Mouse (Mus musculus) heart, embryonic 16.5 days (tissue): ENCODE data around the gene Cct5. TPM values are rescaled to one million over a fixed set of nuclear protein-coding genes. Genes with fewer than 3 reads are reported as not detected.
"Not testable (repeated sequence)": the region's sequence is repeated elsewhere in the genome, so short reads cannot be mapped to it uniquely, and the experiment has no call there.

Source experiments
- ATAC-seq: fragments of 200-750 bp; cut with Nextera tagmentation; replicated peaks from 2 replicates; pipeline ENCODE4 v1.8.0; 2017; ENCODE audit warnings: moderate number of reproducible peaks; ENCODE audit not compliant: insufficient read depth, low FRiP score; ENCODE audit errors: extremely low read depth
- H3K27ac ChIP-seq: fragments of 300-500 bp; sonication (generic); 2 replicates; pipeline ENCODE4 v1.5.1; 2014; ENCODE audit warnings: mild to moderate bottlenecking, low read length, control low read depth, moderate library complexity
- H3K27me3 ChIP-seq: fragments of 300-500 bp; sonication (generic); 2 replicates; pipeline ENCODE4 v1.6.1; 2014; ENCODE audit warnings: low read length, mixed read lengths; ENCODE audit not compliant: control insufficient read depth, insufficient read depth
- H3K36me3 ChIP-seq: fragments of 300-500 bp; sonication (generic); 2 replicates; pipeline ENCODE4 v1.6.1; 2014; ENCODE audit not compliant: control insufficient read depth, insufficient read depth
- H3K4me1 ChIP-seq: fragments of 300-500 bp; sonication (generic); 2 replicates; pipeline ENCODE4 v1.6.1; 2014; ENCODE audit warnings: low read length, mixed read lengths; ENCODE audit not compliant: control insufficient read depth, insufficient read depth
- H3K4me2 ChIP-seq: fragments of 300-500 bp; sonication (generic); 2 replicates; pipeline ENCODE4 v1.6.1; 2014; ENCODE audit warnings: low read depth, mild to moderate bottlenecking, control low read depth, low read length
- H3K4me3 ChIP-seq: fragments of 300-500 bp; sonication (generic); 2 replicates; pipeline ENCODE4 v1.5.1; 2014; ENCODE audit warnings: mild to moderate bottlenecking, control low read depth, low read length
- H3K9ac ChIP-seq: fragments of 300-500 bp; sonication (generic); 2 replicates; pipeline ENCODE4 v1.6.1; 2014; ENCODE audit warnings: low read length, control low read depth
- H3K9me3 ChIP-seq: fragments of 300-500 bp; sonication (generic); replicated peaks from 2 replicates; pipeline ENCODE4 v1.6.1; 2016; ENCODE audit warnings: low read length; ENCODE audit not compliant: control insufficient read depth
- WGBS: fragments of 180-500 bp; shearing (Covaris S2); extraction: QIAGEN DNeasy Blood & Tissue Kit; methylation state at CpG from one replicate; pipeline ENCODE4 v1.1.7; 2014; 5-methylcytosine and 5-hydroxymethylcytosine counted together
- polyA plus RNA-seq: library from polyadenylated mRNA; unstranded; fragments of >200 nt; fragmentation: Nextera tagmentation; extraction: Ambion mirVana; gene quantifications from 2 replicates; pipeline ENCODE4 v1.2.1, GENCODE M21; 2015

Gene Cct5
- polyA plus RNA-seq, 1 experiment from 2014 or later, result 373 TPM

DNA sequence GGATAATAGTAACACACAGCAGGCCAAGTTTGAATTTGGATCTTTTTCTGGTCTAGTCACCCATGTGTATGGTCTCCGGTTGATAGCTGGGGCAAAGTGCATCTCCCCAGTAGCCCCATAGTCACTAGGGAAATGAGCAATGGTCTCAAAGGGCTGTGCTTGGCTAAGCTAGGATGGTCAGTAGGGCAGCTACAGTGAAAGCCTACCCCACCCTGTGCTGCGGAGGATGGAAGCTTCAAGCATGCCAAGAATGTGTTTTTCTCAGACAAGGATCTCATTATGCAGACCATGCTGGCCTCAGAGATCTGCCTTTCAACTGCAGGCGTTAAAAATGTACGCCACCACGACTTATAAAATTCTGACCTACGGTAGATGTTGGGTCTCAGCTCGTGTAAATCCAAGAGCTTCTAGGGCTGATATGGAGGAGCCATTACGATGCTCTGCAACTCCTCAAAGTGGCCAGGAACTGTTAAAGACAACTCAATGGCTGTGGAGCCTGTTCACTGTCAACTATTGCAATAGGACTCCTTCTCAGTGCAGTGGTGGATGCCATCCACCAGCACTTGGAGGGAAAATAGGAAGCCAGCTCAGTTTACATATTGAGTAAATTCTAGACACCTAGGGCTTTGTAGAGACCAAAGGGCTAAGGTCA is 12.5 kb downstream of the Cct5 start:
- Histone ChIP-seq H3K4me3 (no peak overlapping the region), H3K36me3 (peaks cover 47% of the 10 kb centered on the region), H3K4me2 (no peak overlapping the region), H3K4me1 (peaks cover 11% of the 10 kb centered on the region), H3K27me3 (no peaks in the 10 kb centered on the region), H3K9ac (no peak overlapping the region), H3K9me3 (no peaks in the 10 kb centered on the region), H3K27ac (no peak overlapping the region)
- no peak for ATAC-seq
- 30% methylated on average over 8 of the region's 8 CpGs for WGBS

DNA sequence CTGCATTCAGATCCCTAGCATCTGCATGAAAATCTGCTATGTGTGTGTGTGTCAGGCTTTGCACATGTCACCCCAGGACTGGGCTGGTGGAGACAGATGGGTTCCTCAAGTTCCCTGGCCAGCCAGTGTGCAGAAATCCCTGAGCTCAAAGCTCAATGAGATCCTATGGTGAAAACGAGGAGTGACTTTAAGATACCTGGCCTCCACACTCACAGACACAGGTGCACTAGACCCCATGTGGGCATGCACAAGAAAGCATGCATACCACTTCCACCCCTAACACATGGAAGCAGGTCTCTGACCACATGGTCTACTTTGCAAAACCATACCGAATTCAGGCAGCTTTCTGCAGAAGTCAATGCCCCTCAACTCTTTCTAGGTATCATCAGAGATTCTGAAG is 13.8 kb downstream of the Cct5 start:
- Histone ChIP-seq H3K4me1 (peaks cover 11% of the 10 kb centered on the region), H3K36me3 (peaks cover 33% of the 10 kb centered on the region), H3K9me3 (no peaks in the 10 kb centered on the region), H3K27me3 (no peaks in the 10 kb centered on the region), H3K4me2 (no peak overlapping the region), H3K9ac (no peak overlapping the region), H3K27ac (no peak overlapping the region), H3K4me3 (no peak overlapping the region)
- ATAC-seq, result no peak
- WGBS, result 74% methylated on average over 2 of the region's 2 CpGs

- ATAC-seq, result no peak
- H3K9me3 ChIP-seq, result no peaks in the 10 kb centered on the region
These were observed 15.1 kb downstream of the Cct5 start for GRCm38 (mm10) chr15:31586519-31586918.

GRCm38 (mm10) chr15:31586088-31586487 is 15.5 kb downstream of the Cct5 start:
- no peak overlapping the region for H3K27ac ChIP-seq
- no peaks in the 10 kb centered on the region for H3K9me3 ChIP-seq
- no peak overlapping the region for H3K4me3 ChIP-seq
- H3K27me3 ChIP-seq, result no peaks in the 10 kb centered on the region
- WGBS, result 70% methylated on average over 5 of the region's 5 CpGs
- H3K9ac ChIP-seq, result no peak overlapping the region
- ATAC-seq, result no peak
- H3K4me1 ChIP-seq, result peaks cover 11% of the 10 kb centered on the region
- no peak overlapping the region for H3K4me2 ChIP-seq
- H3K36me3 ChIP-seq, result peaks cover 16% of the 10 kb centered on the region

More at GRCm38 (mm10) chr15:31586519-31586918, 15.1 kb downstream of the Cct5 start:
- Histone ChIP-seq H3K9ac (no peak overlapping the region), H3K36me3 (peaks cover 21% of the 10 kb centered on the region), H3K27me3 (no peaks in the 10 kb centered on the region), H3K4me1 (peaks cover 11% of the 10 kb centered on the region), H3K4me3 (no peak overlapping the region), H3K27ac (no peak overlapping the region), H3K4me2 (no peak overlapping the region)
- 4% methylated on average over 4 of the region's 4 CpGs for WGBS

- no peak overlapping the region for H3K9ac ChIP-seq
- H3K27ac ChIP-seq, result no peak overlapping the region
- H3K4me1 ChIP-seq, result peaks cover 11% of the 10 kb centered on the region
- no peak overlapping the region for H3K4me3 ChIP-seq
- ATAC-seq, result no peak
- peaks cover 8% of the 10 kb centered on the region for H3K36me3 ChIP-seq
- H3K9me3 ChIP-seq, result no peaks in the 10 kb centered on the region
- WGBS, result 37% methylated on average over 7 of the region's 7 CpGs
- H3K4me2 ChIP-seq, result no peak overlapping the region
- no peaks in the 10 kb centered on the region for H3K27me3 ChIP-seq
These were observed 16.4 kb downstream of the Cct5 start for GRCm38 (mm10) chr15:31585238-31585637.

DNA sequence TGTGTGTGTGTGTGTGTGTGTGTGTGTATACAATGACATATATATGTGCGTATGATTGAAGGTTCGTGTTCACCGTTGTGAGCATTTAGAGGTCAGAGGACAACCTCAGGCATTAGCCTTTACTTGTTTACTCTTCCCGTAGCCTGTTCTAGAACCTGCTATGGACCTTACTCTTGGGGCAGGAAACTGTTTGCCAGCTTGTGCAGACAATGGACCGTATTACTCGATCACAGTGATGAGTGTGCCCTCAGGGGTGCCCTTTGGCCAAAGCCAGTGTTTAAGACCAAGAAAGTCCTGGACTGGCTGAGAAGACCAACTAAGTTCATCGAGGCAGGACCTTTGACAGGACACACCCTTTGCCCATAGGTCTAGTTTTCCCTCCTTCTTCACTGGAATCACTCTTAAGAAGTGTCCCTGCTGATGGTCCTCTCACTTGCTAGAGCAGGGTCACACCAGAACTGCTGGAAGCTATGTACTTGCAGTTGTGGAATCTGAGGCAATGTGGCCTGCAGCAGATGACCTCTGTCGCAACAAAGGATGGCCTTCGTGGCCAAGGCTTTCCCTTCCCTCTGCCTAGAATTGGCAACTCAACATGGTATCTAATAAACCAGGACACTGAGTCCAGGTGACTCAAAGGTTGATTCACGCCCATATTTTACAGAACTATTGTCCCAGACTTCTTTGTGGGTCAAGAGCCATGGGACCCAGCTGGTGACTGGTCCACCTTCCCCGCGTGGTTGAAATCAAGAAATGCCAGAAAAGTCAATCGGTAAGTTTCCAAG is 18.1 kb downstream of the Cct5 start:
- no peak for ATAC-seq
- no peak overlapping the region for H3K9ac ChIP-seq
- H3K36me3 ChIP-seq, result no peaks in the 10 kb centered on the region
- H3K4me3 ChIP-seq, result no peak overlapping the region
- no peak overlapping the region for H3K27ac ChIP-seq
- H3K4me2 ChIP-seq, result no peak overlapping the region
- WGBS, result 87% methylated on average over 13 of the region's 13 CpGs
- no peaks in the 10 kb centered on the region for H3K9me3 ChIP-seq
- no peaks in the 10 kb centered on the region for H3K27me3 ChIP-seq
- peaks cover 5% of the 10 kb centered on the region; the same call in 1 of the 2 replicates for H3K4me1 ChIP-seq

DNA sequence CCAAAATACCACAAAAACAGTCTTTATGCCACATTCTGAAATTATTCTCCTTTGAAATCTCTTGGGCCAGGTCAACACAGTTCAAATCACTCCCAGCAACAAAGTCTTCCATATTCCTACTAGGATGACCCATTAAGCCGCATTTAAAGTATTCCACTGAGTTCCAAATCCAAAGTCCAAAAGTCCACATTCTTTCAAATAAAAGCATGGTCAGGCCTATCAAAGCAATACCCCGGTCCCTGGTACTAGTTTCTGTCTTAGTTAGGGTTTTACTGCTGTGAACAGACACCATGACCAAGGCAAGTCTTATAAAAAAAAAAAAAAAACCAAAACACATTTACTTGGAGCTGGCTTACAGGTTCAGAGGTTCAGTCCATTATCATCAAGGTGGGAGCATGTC is 20.5 kb downstream of the Cct5 start:
- H3K4me1 ChIP-seq, H3K4me3 ChIP-seq, H3K27me3 ChIP-seq, H3K9ac ChIP-seq, H3K9me3 ChIP-seq, H3K4me2 ChIP-seq, ATAC-seq, H3K36me3 ChIP-seq, H3K27ac ChIP-seq: not testable (repeated sequence)
- 88% methylated on average over 2 of the region's 2 CpGs for WGBS

DNA sequence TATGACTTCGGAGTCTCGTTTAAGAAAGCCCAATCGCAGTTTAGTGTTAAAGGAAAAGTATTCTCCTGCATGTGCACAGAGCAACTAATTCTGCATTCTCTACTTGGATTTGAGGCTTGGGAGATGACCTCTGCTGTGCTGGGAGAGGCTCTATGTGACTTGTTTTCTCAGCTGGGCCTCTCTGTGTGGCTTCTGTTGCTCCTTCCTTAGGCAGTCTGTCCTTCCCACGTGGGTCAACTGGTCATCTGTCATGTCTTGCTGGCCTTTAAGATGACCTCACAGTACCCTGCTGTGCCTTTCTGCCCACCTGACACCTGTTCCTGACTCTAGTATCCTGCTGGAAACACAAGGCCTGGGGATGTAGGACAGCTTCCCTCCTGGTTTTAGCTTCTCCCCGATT is 25.5 kb downstream of the Cct5 start:
- H3K27ac ChIP-seq, result no peak overlapping the region
- H3K27me3 ChIP-seq, result no peaks in the 10 kb centered on the region
- H3K4me1 ChIP-seq, result no peaks in the 10 kb centered on the region
- ATAC-seq, result no peak
- H3K9ac ChIP-seq, result no peak overlapping the region
- H3K4me2 ChIP-seq, result no peak overlapping the region
- H3K4me3 ChIP-seq, result no peak overlapping the region
- 78% methylated on average over 5 of the region's 5 CpGs for WGBS
- no peaks in the 10 kb centered on the region for H3K36me3 ChIP-seq
- H3K9me3 ChIP-seq, result no peaks in the 10 kb centered on the region

DNA sequence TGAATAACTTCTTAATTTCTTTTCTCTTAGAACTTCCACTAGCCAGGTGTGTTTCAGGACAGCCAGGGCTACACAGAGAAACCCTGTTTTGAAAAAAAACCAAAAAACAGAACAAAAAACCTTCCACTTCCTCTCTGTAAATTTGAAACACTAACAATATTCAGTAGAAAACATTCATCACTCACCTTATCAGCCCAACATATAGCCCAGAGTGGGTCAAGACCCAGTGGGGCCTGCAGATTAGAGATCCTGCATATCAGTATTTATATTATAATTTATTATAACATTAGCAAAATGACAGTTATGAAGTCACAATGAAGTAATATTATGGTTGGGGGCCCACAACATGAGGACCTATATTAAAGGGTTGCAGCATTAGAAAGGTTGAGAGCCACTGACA is 27.9 kb downstream of the Cct5 start:
- ATAC-seq, result no peak
- H3K4me3 ChIP-seq, result no peak overlapping the region
- H3K27ac ChIP-seq, result no peak overlapping the region
- no peak overlapping the region for H3K4me2 ChIP-seq
- no peaks in the 10 kb centered on the region for H3K27me3 ChIP-seq
- H3K9ac ChIP-seq, result no peak overlapping the region
- no peaks in the 10 kb centered on the region for H3K9me3 ChIP-seq
- H3K4me1 ChIP-seq, result peaks cover 9% of the 10 kb centered on the region
- no peaks in the 10 kb centered on the region for H3K36me3 ChIP-seq
